Mouse (Mus musculus) urinary bladder, postnatal 10 days (tissue): ENCODE results near the gene Hhat.

ENCODE experiments used
- DNase-seq: peaks from one replicate; pipeline ENCODE4 v3.0.0; 2022; ENCODE audit warnings: low spot score

Hhat gene

DNA sequence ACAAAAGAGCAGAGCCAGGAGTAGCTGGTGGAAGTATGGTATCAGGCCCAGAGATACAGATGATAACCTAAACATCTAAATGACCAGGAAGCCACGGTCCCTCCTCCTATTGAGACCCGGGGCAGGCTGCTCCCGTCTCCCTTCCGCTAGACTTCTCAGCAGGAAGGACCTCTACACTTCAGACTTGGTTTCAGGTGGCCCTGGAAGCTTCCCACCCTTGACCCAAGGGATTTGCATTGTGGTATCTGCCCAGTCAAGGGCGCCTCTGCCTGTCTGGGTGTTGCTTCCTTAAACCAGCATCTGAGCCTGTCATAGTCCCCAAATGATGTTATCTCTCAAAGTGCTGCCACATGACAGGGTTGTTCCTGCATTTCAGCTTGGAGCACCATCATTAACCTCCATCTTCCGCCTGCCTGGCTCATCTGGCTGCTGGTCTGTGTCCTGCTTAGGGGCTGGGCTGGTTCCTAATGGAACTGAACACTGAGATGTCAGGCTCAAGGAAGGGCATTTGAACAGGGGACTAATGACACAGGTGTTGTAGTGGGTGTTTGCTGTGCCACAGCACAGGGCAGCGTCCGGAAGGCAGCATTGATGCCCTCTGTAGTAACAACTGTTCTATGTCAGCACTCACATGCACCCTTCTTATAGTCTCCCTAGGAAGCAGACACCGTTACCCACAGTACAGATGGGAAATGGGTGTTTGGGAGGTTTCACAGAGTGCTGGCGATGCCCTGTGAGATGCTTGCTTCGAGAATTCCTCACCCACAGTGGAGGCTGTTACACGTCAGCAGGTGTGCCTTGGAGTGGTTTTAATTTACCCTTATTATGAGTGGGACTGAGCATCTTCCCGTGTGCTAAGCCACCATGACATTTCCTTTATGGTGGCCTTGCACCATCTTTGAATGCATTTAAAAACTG is 280.9 kb downstream of the Hhat start:
- no peak for DNase-seq

DNA sequence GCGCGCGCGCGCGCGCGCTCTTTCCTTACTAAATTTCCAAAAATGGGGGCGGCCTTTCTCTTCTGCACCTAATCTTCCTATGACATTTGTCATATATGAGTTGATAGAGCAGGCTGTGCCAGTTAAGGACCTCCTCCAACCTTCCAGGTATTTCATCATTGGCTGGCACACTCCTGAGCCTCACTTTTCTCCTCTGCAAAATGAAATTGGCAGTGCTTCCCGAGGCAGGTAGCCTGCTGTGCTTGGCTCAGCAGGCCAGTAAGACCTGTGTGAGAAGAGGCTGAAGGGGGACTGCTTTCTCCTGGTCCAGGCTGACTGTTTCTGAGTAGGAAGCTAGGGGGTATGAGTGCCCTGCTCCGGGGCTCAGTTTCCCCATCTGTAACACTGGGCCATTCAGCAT is 283.5 kb downstream of the Hhat start:
- DNase-seq, result no peak

GRCm38 (mm10) chr1:192485030-192485429 is 286.0 kb downstream of the Hhat start:
- no peak for DNase-seq

GRCm38 (mm10) chr1:192481446-192481845 is 289.6 kb downstream of the Hhat start:
- DNase-seq, result no peak

- no peak for DNase-seq
These were observed 290.8 kb downstream of the Hhat start for GRCm38 (mm10) chr1:192480072-192480784.

- DNase-seq, result no peak
These were observed 292.8 kb downstream of the Hhat start for GRCm38 (mm10) chr1:192478176-192478575.

GRCm38 (mm10) chr1:192477556-192477955 is 293.5 kb downstream of the Hhat start:
- DNase-seq, result no peak

- no peak for DNase-seq
These were observed 294.3 kb downstream of the Hhat start for GRCm38 (mm10) chr1:192476704-192477103.

GRCm38 (mm10) chr1:192473134-192473533 is 297.9 kb downstream of the Hhat start:
- DNase-seq, result no peak

DNA sequence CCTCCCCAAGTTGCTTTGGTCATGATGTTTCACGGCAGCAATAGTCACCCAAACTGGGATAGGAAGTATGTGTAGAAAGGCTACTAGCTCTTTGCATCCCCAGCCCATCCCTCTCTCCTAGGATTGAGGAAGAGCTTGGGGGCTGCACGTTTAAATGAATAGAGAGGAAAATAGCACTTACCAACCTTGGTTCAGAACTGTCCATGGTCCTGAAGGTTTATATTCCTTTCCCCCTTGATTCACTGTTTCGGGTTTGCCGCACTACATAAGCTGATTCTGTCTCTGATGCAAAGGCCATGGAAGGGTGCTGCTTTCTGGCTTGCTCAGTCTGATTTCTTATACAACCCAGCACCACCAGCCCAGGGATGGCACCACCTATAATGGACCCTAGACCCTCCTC is 298.7 kb downstream of the Hhat start:
- no peak for DNase-seq

- no peak for DNase-seq
These were observed 307.3 kb downstream of the Hhat start for GRCm38 (mm10) chr1:192463732-192464131.

GRCm38 (mm10) chr1:192457526-192458206 is 313.4 kb downstream of the Hhat start:
- no peak for DNase-seq

- no peak for DNase-seq
These were observed 314.0 kb downstream of the Hhat start for GRCm38 (mm10) chr1:192457037-192457436.

DNA sequence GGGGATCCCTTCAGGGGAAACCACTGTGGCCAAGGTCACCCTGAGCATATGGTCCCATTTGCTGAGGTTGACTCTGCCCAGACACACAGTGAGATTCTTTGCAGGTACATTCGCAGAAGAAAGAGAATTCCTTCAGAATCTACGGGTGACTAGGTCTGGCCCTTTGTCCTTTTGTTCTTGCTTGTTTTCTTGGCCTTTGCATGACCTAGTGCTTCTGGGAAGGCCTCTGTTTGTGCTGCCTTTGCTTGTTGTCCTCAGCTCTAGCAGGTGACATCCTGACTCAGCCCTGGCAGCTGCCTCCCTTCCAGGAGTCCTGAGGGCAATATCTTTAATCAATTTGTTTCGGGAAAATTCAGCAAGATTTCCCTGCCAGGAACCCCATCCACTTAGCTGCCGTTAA is 316.0 kb downstream of the Hhat start:
- no peak for DNase-seq

DNA sequence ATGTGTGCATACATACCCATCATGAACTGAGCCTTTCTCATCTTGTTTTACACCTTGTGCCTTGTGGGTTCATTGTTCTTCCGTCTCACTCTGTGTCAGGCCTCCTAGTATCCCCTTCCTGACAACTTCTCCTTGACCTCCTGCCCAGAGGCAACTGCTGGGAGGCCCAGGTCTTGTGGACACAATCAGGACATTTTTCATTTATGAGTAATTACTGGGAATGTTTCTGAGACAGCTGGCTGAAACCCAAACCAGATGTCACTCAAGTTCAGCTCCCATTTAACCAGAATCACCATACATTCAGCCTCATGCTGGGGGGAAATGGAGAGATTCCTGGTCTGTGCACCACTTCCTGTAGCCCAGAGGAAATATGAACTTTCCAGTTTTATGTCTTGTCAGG is 316.5 kb downstream of the Hhat start:
- no peak for DNase-seq

DNA sequence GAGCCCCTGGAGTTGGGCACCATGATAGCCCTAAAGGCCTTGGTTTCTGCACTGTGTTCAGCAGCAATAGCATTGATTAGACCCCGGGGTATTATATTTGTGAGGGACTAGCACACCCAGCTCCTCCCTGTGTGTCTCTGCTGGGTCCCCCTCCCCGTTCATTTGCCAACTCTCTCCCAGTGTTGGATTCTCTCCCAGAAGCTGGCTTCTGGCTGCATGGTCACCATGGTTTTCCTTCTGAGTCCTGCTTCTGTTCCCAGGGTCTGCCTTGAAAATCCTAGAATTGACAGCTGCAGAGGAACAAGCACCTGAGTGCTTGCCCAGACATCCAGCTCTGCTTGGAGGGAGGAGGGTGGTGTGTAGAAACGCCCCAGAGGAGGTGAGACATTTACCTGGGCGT is 319.3 kb downstream of the Hhat start:
- DNase-seq, result no peak

DNA sequence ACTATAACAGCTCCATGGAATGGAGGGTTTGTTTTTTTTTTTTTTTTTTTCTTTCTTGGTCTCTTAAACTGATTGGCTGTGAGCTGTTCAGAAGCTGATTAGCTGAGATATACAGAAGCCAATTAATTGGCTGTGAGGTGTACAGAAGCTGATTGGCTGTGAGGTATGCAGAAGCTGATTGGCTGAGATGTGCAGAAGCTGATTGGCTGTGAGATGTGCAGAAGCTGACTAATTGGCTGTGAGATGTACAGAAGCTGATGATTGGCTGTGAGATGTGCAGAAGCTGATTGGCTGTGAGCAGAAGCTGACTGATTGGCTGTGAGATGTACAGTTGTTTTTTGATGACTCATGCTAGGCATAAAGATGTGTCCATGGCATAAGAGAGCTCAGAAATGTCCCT is 320.6 kb downstream of the Hhat start:
- no peak for DNase-seq

- DNase-seq, result no peak
These were observed 321.3 kb downstream of the Hhat start for GRCm38 (mm10) chr1:192449572-192450351.

GRCm38 (mm10) chr1:192448512-192448911 is 322.5 kb downstream of the Hhat start:
- DNase-seq, result no peak

DNA sequence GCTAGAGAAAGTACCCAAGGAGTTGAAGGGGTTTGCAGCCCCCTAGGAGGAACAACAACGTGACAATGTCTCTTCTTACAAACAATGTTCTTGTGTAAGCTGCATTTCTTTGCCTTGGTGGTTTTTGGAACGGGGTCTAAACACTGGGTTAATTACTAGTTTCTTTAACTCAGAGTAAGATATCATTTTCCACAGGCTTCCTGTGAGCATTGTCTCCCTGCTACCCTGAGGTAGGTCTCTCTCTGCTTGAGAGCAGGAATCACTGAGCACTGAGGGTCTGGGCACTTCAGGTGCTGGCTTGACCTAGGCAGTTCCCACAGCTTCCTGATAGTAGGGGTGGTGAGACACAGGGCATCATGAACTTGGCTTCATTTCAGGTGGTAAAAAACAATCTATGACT is 323.4 kb downstream of the Hhat start:
- no peak for DNase-seq
